Mouse (Mus musculus) ovary, adult 18-20 months (tissue): ENCODE data around the gene 4930583I09Rik.

Source experiments
- DNase-seq: peaks from one replicate; pipeline ENCODE4 v3.0.0; 2022; ENCODE audit warnings: low spot score, mixed read lengths

Gene 4930583I09Rik

DNA sequence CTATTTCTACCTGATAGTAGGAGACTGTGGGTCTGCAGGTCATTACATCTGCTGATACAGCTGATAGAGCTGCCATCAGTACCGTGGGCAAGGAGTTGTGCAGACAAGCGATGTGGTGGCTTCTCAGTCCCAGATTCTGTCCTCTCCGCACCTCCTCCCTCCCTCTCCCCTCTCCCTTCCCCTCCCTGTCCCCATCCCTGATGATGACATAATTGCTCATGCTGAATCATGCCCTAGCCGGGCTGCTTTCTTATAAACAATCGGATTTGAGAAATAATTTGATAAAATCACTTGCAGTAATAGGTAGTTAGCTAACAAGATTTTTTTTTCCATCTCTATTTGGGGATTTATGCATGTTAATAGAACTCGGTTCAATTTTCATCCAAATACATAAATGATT, at the start of gene 4930583I09Rik:
Gene 4930583I09Rik, minus strand, starts transcription at position 144 of the 400 bp plus-strand sequence.
- no peak for DNase-seq

- no peak for DNase-seq
These were observed 40.2 kb upstream of the 4930583I09Rik start for GRCm38 (mm10) chr17:64876111-64876510.

GRCm38 (mm10) chr17:64873651-64874072, 37.8 kb upstream of the 4930583I09Rik start:
- no peak for DNase-seq

- DNase-seq = no peak
These were observed 27.9 kb upstream of the 4930583I09Rik start for GRCm38 (mm10) chr17:64863817-64864216.

GRCm38 (mm10) chr17:64860963-64861362, 25.1 kb upstream of the 4930583I09Rik start:
- DNase-seq = no peak

DNA sequence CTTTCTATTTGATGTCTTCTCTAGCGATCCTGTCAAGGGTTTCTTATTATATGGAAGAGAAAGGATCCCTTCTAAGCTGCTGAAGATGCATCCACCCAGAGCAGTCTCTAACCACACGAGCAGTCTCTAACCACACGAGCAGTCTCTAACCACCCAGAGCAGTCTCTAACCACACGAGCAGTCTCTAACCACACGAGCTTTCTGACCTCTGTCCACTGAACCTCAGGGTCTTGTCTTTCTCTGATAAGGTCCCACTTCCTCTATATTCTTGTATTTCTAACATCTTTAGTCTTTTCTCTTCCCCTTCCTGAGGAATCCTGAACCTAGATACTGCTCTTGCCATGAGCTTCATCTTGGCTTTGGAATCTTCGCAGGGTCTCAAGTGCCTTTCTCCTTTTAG, 23.0 kb upstream of the 4930583I09Rik start:
- DNase-seq = no peak

DNA sequence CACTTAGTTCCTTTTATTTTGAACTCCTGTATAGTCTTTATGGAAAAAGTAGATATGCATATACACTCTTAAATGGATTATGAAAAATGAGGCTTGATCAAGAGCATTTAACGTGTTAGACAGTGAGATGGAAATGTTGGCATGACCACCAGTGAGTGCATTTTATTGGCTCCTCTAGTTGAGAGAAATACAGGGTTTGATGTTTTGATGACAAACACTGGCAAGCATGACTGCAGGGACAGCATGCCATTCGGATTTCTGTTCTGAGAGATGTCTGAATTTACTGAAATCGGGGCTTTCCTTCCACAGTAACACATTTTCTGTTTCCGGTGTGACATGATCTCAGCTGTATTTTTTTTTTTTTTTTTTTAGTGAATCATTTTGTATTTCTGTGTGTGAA, 12.2 kb upstream of the 4930583I09Rik start:
- no peak for DNase-seq

DNA sequence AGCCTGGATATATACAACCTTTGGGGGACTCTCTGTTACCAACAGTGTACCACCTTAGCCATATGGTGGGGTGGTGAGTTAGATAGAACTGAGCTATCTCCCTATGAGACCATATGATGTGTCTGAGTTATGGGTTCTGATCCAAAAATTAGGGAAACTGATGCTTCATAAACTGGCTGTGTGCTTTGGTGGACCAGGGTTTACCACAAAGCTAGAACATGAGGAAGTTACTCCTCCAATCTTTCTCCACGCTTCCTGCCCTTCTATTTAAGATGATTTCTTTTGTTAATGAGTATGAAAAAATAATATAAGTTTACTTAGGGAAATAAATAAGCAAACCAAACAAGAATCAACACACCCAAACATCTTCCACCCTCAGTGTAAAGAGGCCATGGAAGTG, 10.8 kb upstream of the 4930583I09Rik start:
- no peak for DNase-seq

- DNase-seq = no peak
These were observed 1.0 kb upstream of the 4930583I09Rik start for GRCm38 (mm10) chr17:64836892-64837291.

DNA sequence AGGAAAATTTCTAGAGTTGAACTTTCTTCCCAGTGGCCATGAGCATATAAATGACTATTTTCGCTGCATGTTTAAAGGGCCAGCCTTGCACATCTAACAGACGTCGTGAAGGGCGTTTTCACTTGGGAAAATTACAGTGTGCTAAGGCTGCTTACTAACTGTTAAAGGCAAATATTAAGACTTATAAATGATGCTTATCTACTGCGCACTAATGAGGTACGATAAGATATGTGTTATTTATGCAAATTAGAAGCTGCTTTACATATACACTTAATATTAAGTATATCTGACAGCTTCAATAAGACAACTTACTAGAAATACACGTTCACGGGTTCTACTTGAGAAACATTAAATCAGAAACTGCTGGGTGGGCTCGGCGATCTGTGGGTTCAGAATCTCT, 481 bp upstream of the 4930583I09Rik start:
- no peak for DNase-seq

DNA sequence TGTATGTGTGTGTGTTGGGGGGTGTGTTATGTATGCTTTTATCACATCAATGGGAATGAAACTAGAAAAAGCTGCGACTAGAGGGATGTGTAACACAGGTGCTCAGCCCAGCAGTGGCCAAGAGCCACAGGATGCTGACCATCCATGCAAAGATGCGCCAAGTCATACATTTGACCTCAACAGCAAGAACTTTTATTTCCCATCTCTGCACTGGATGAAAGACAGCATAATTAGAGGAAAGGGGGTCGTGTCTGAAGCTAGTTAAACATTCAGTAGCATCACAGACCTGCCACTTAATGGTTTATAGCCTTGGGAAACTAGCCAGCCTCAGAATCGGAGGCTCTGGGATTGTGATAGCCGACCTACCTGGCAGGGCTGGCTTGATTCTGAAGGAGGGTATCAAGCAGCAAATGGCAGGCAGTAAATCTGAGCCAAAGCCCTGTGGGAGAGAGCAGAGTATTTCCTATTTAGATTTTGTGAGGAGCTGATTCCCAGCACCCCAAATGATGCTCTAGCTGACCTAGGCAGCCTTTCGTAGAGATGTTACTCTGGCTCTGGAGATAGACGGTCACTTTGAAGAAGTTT, 1.9 kb downstream of the 4930583I09Rik start:
- DNase-seq = no peak

- DNase-seq = no peak
These were observed 2.8 kb downstream of the 4930583I09Rik start for GRCm38 (mm10) chr17:64833071-64833470.

DNA sequence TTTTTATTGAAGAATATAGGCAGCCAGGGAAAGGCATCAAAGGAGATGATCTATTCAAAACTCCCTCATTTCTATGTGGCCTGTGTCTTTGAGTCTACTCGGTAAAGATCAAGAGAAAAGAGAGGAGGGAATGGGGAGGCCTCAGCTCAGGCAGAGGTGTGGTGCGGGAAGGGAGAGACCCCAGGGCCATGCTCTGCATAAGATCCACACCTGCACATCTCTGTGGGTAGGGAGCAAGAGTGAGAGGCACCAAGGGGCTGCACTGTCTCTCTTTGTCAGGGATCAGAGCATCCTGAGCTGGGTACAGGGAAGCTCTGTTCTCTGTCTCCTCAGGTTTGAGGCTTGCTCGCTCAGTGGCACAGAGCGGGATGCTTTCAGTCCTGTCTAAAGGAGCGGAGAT, 8.4 kb downstream of the 4930583I09Rik start:
- DNase-seq = no peak

- no peak for DNase-seq
These were observed 9.0 kb downstream of the 4930583I09Rik start for GRCm38 (mm10) chr17:64826843-64827242.

GRCm38 (mm10) chr17:64822561-64822960, 13.3 kb downstream of the 4930583I09Rik start:
- DNase-seq = no peak

- DNase-seq = no peak
These were observed 14.9 kb downstream of the 4930583I09Rik start for GRCm38 (mm10) chr17:64820841-64821593.

- no peak for DNase-seq
These were observed 19.6 kb downstream of the 4930583I09Rik start for GRCm38 (mm10) chr17:64816298-64816697.

GRCm38 (mm10) chr17:64815806-64816205, 20.1 kb downstream of the 4930583I09Rik start:
- no peak for DNase-seq

DNA sequence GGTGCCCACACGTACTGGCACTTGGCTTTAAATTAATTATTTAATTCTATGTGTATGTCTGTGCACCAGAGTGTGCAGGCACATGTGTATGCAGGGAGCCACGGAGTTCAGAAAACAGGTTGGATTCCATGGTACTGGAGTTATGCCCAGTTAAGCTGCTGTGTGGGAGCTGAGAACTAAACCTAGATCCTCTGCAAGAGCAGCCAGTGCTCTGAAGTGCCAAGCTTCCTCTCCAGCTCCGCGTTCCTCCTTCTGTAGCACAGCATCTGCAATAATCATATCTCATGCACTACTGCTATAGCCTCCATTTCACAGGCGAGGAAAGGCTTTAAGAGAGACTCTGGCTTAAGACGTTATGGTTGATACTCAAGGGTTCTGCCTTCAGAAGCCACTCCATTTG, 22.3 kb downstream of the 4930583I09Rik start:
- DNase-seq = no peak

- DNase-seq = no peak
These were observed 29.8 kb downstream of the 4930583I09Rik start for GRCm38 (mm10) chr17:64806035-64806589.

DNA sequence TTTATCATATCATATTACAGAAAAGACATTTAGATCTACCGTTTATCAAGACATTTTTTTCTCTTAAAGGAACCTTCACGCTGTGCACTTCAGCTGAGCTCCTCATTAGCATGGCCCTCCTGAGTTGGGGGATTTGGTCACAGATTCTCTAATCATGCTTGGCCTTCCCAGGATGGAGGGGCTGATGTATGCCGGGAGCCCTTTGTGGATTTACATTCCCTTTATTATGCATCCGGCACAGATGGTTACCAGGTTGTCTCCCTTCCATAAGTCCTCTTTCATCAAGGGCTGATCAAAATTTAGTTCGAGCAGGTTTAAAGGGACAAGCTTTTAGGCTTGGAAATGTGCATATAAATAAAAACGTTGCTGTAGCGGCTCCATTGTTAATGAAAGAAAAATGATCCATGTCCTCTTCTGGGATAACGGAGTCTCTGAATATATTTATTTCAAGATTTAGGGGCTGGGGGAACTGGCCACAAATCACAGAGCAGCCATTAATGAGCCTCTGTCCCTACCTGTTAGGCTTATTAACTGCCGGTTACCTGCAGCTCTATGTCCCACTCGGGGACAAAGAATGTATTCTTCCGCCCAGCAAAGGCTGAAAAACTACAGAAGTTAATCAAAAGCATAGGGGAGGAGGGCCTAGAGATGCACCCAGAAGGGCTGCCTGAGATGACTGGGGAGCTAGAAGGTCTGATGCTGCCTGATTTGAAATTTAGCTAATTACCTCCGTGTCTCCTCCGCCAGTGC, 31.3 kb downstream of the 4930583I09Rik start:
- DNase-seq = no peak

GRCm38 (mm10) chr17:64802956-64803275, 33.0 kb downstream of the 4930583I09Rik start:
- no peak for DNase-seq
